Mouse (Mus musculus) cortical plate, adult 2 months (tissue): ENCODE measurements around the gene Sgpl1.

Experiments
- CTCF ChIP-seq: fragments of 200-500 bp; IDR thresholded peaks from 2 replicates; pipeline ENCODE4 v1.5.1; 2011; ENCODE audit warnings: mild to moderate bottlenecking, control low read depth, low read length; ENCODE audit not compliant: insufficient read depth; ENCODE audit errors: extremely low read depth
- POLR2A ChIP-seq: fragments of 200-500 bp; IDR thresholded peaks from 2 replicates; pipeline ENCODE4 v1.6.1; 2011; ENCODE audit warnings: mild to moderate bottlenecking, low read length, control low read depth; ENCODE audit not compliant: insufficient read depth; ENCODE audit errors: extremely low read depth

- TF ChIP-seq POLR2A (no peak), CTCF (peak; percentile 95)
These were observed 95.4 kb downstream of the Sgpl1 start for GRCm38 (mm10) chr10:61051993-61052613.
